Mouse (Mus musculus): ENCODE measurements around the gene Itga6.
"Not testable (repeated sequence)": the region's sequence is repeated elsewhere in the genome, so short reads cannot be mapped to it uniquely, and the experiment has no call there.

Gene Itga6

DNA sequence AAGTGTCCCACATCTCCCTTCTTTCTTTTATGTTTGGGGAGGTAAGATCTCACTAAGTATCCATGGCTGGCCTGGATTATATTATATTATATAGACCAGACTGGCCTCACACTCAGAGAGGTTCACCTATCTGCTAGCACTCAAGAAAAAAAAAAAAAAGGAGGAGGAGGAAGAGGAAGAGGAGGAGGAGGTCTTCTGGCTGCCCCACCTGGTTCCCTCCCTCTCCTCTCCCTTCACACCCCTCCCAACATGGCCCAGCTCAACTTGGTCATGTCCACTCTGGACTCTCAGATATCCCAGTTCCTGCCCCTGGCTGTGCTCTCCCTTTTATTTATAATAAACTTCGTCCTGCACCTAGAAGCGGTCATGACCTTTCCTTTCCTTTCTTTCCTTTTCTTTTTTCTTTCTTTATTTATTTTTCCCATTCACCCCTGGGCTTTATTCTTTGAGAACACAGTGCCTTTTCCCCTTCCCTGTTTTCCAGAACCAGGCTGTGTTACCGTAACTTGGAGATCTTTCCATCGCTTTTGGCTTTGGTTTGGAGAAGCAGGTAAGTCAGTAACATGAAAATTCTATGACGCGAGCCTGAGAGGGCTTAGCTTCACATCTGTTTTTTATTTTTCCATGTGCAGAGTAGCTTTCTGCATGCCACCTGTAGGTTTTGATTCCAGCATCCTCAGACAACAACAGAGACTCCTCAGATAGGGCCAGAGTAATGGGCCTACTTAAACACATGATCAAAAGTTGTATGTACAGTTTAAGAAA lies at the start of gene Itga6:
Gene Itga6 (plus strand): TSS at position 7 of the 765 bp plus-strand sequence.
- no peak for DNase-seq (ENCODE audit: low spot score in 2 of 2)

DNA sequence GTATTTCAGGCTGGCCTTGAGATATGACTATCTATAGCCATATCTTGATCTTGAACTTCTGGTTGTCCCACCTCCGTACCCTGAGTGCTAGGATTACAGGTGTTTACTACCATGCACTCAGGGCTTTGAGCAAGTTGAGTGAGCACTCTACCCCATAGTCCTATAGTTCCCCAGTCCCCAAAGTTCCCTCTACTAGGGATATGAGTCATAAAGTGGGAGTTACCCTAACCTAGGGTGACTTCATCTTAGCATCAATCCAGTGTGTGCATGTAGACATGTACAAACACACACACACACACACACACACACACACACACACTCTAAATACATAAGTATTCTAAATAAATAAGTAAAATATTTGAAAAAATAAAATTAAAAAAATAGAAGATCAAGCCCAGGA lies 48.6 kb upstream of the Itga6 start:
- no peak for DNase-seq (ENCODE audit: low spot score in 2 of 2)

- no peak for DNase-seq (ENCODE audit: low spot score in 2 of 2)
Observed at GRCm38 (mm10) chr2:71697408-71698336, 47.7 kb upstream of the Itga6 start.

- DNase-seq (ENCODE audit: low spot score in 2 of 2), result no peak
Observed at GRCm38 (mm10) chr2:71698366-71698765, 47.0 kb upstream of the Itga6 start.

GRCm38 (mm10) chr2:71698942-71699341 lies 46.5 kb upstream of the Itga6 start:
- DNase-seq (ENCODE audit: low spot score in 2 of 2), result no peak

DNA sequence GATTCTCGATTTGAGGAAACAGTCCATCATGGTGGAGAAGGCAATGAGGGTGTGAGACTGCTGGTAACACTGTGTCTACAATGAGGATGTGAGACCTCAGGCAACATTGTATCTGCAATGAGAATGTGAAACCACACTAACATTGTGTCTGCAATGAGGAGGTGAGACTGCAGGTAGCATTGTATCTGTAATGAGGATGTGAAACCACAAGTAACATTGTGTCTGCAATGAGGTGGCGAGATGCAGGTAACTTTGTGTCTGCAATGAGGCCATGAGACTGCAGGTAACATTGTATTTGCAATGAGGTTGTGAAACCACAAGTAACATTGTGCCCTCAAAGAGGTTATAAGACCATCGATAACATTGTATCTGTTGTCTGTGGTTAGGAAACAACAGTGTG lies 44.1 kb upstream of the Itga6 start:
- DNase-seq (ENCODE audit: low spot score in 2 of 2), result no peak

- no peak for DNase-seq (ENCODE audit: low spot score in 2 of 2)
Observed at GRCm38 (mm10) chr2:71704309-71704708, 41.1 kb upstream of the Itga6 start.

- no peak for DNase-seq (ENCODE audit: low spot score in 2 of 2)
Observed at GRCm38 (mm10) chr2:71708886-71709285, 36.5 kb upstream of the Itga6 start.

GRCm38 (mm10) chr2:71711640-71712039 lies 33.8 kb upstream of the Itga6 start:
- DNase-seq (ENCODE audit: low spot score in 2 of 2), result no peak

DNA sequence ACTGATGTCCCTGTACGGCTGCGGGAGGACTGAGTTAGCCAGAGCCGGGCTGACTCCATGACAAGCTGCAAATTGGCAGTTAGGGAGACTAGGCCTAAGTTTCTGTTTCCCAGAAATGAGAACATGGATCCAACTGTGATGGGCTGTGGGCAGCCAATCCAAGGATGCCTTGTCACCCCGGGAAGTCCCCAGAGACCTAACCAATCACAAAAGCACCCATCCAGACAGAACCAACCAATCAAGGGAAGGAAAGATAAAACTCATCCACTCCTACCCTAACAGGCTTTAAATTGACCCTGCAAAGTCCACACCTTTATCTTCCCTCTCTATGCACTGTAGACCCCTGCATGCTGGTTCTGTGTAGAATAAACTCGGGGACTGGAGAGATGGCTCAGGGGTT lies 31.0 kb upstream of the Itga6 start:
- DNase-seq (ENCODE audit: low spot score in 2 of 2), result no peak

DNA sequence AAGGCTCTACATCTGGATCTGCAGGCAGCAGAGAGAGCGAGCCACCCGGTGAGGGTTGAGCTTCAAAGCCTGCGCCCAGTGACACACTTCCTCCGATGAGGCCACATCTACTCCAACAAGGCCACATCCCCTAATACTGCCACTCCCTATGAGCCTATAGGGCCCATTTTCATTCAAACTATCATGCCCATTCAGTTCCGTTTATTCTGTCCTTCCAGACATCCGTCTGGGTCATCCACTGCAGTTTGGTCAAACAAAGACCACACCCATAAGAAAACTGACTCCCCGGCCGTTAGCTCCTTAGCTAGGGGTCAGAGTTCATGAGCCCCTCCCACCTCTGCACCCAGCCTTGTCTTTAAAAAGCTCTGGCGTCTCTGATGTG lies 26.4 kb upstream of the Itga6 start:
- DNase-seq (ENCODE audit: low spot score in 2 of 2), result no peak

GRCm38 (mm10) chr2:71719387-71720034 lies 25.9 kb upstream of the Itga6 start:
- DNase-seq (ENCODE audit: low spot score in 2 of 2), result no peak

DNA sequence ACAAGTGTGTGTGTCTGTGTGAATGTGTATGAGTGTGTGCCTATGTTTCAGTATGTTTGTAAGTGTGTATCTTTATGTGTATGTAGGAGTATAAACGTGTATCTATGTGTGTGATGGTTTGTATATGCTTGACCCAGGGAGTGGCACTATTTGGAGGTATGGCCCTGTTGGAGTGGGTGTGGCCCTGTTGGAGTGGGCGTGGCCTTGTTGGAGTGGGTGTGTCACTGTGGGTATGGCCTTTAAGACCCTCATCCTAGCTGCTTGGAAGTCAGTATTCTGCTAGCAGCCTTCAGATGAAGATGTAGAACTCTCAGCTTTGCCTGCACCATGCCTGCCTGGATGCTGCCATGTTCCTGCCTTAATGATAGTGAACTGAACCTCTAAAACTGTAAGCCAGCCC lies 24.9 kb upstream of the Itga6 start:
- DNase-seq (ENCODE audit: low spot score in 2 of 2), result not testable (repeated sequence)

- no peak for DNase-seq (ENCODE audit: low spot score in 2 of 2)
Observed at GRCm38 (mm10) chr2:71722913-71723312, 22.5 kb upstream of the Itga6 start.

GRCm38 (mm10) chr2:71723623-71724022 lies 21.8 kb upstream of the Itga6 start:
- no peak for DNase-seq (ENCODE audit: low spot score in 2 of 2)

DNA sequence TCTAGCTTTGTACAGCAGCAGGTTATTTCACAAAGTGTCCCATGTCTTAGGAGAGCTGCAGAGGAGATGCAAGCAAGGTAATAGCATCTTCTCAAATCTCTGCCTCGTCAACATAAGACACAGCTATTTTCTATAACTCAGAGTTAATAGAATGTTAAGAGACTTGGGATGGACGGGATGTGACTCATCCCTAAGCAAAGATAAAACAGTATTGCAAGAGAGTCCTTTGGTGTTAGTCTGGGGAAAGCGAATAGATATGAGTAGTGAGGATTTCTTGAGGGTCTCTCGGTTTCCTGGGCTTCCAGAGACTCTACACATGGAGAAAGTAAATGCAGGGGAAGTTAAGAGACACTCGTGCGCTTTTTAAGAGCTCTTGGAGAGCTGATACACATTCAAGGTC lies 21.4 kb upstream of the Itga6 start:
- no peak for DNase-seq (ENCODE audit: low spot score in 2 of 2)

- DNase-seq (ENCODE audit: low spot score in 2 of 2), result no peak
Observed at GRCm38 (mm10) chr2:71725446-71725845, 20.0 kb upstream of the Itga6 start.

DNA sequence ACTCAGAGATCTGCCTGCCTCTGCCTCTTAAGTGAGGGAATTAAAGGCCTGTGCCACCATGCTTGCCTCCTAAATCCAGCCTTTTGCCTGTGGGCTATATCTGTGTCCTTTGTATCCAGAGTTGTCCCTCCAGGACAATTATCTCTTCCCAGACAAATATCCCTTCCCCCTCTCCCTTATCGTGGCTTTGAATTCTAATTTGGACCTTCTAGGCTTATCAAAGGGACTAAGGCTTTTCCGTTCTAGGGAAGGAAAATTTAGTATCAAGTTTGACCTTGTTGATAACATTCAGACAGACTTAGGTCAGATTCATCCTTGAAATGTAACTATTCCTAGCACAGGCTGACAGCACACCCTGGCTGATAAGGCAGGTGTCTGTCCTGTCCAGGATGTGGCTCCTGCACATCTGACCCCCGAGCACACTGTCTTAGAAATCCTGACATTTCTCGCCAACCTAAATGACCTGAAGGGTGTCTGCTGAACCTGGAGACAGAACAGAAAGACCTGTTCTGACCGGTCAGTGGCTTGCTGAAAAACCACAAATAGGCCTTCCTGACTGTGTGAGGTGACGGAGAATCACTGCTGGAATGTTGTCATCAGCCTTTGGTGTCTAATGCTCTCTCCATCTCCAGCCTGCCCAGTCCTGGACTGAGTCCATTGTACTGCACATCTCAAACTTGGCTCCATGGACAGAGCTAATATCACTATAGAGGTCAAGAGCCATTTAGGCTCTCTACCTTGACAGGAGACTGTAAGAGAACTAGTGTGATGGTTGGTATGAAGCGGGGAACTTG lies 18.3 kb upstream of the Itga6 start:
- no peak for DNase-seq (ENCODE audit: low spot score in 2 of 2)

DNA sequence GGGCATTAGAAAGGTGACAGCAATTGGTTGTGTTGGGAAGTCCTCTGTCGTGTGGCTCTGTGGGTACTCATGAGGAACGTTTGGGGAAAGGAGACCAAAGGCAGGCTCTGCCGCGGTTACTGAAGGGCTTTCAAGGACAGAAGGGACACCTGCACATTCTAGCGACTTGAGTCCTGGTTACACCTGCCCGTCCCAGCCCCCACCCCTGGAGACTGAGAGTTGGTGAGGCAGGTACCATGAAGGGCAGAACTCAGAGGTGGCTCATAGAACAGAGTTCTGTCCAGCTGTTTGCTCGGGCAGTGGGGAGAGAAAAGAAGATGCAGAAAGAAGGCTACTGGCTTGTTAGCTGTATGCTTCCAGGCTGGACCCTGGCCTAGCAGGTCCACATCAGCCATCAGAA lies 17.1 kb upstream of the Itga6 start:
- no peak for DNase-seq (ENCODE audit: low spot score in 2 of 2)

DNA sequence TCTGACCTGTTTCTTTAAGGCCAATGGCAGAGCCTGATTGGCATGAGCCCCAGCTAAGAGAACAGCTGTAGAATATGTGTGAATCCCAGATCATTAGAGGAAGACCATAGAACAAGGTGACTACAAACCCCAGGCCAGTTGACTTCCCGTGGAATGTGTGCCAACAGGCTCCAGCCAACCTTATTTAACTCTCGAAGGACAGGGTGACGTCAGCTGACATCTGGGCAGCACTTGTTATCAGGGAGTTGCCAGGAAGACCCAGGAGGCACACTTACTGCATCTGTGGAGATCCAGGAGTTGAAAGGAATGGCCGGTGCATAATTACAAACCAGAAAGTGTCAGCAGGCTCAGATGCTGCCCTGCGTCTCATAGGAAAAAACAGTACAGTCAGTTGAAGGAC lies 16.6 kb upstream of the Itga6 start:
- no peak for DNase-seq (ENCODE audit: low spot score in 2 of 2)

Data from frontal cortex, postnatal 10 days (tissue).